Mouse (Mus musculus) urinary bladder, adult 2 months (tissue): ENCODE measurements at regions not wholly inside any gene's neighbourhood (a gene's known extent, or its start where the extent isn't known, plus 50 kb on each side); places are given as distances from the start of the nearest gene placed in this dataset.
"Not testable (repeated sequence)": the region's sequence is repeated elsewhere in the genome, so short reads cannot be mapped to it uniquely, and the experiment has no call there.

ENCODE experiments used
- DNase-seq: peaks from one replicate; pipeline ENCODE4 v3.0.0; 2022; ENCODE audit warnings: low spot score

GRCm38 (mm10) chr8:5523281-5523680 is 418.1 kb upstream of the Slc10a2 start:
- no peak for DNase-seq

GRCm38 (mm10) chr8:5495861-5496260 is 390.7 kb upstream of the Slc10a2 start:
- no peak for DNase-seq

- DNase-seq, result no peak
Measured at GRCm38 (mm10) chr8:5490491-5490890, 385.3 kb upstream of the Slc10a2 start.

- DNase-seq, result no peak
Measured at GRCm38 (mm10) chr8:5482938-5483337, 377.8 kb upstream of the Slc10a2 start.

- no peak for DNase-seq
Measured at GRCm38 (mm10) chr8:5472999-5473398, 367.8 kb upstream of the Slc10a2 start.

GRCm38 (mm10) chr8:5472582-5472981 is 367.4 kb upstream of the Slc10a2 start:
- no peak for DNase-seq

- DNase-seq, result no peak
Measured at GRCm38 (mm10) chr8:5457619-5458018, 352.5 kb upstream of the Slc10a2 start.

- DNase-seq, result no peak
Measured at GRCm38 (mm10) chr8:5453469-5453868, 348.3 kb upstream of the Slc10a2 start.

GRCm38 (mm10) chr8:5442243-5442642 is 337.1 kb upstream of the Slc10a2 start:
- not testable (repeated sequence) for DNase-seq

- not testable (repeated sequence) for DNase-seq
Measured at GRCm38 (mm10) chr8:5440404-5440803, 335.3 kb upstream of the Slc10a2 start.

- no peak for DNase-seq
Measured at GRCm38 (mm10) chr8:5439054-5439453, 333.9 kb upstream of the Slc10a2 start.

GRCm38 (mm10) chr8:5428303-5428971 is 323.3 kb upstream of the Slc10a2 start:
- DNase-seq, result no peak

- not testable (repeated sequence) for DNase-seq
Measured at GRCm38 (mm10) chr8:5416841-5417240, 311.7 kb upstream of the Slc10a2 start.

- DNase-seq, result no peak
Measured at GRCm38 (mm10) chr8:5384851-5385250, 279.7 kb upstream of the Slc10a2 start.

GRCm38 (mm10) chr8:5378001-5378400 is 272.9 kb upstream of the Slc10a2 start:
- no peak for DNase-seq

GRCm38 (mm10) chr8:5339953-5340352 is 234.8 kb upstream of the Slc10a2 start:
- DNase-seq, result no peak

GRCm38 (mm10) chr8:5314594-5314993 is 209.4 kb upstream of the Slc10a2 start:
- no peak for DNase-seq

GRCm38 (mm10) chr8:5299982-5300381 is 194.8 kb upstream of the Slc10a2 start:
- DNase-seq, result no peak

- DNase-seq, result no peak
Measured at GRCm38 (mm10) chr8:5297190-5297589, 192.0 kb upstream of the Slc10a2 start.

- DNase-seq, result no peak
Measured at GRCm38 (mm10) chr8:5285708-5286161, 180.6 kb upstream of the Slc10a2 start.

GRCm38 (mm10) chr8:5283799-5284198 is 178.6 kb upstream of the Slc10a2 start:
- no peak for DNase-seq

GRCm38 (mm10) chr8:5262316-5262715 is 157.2 kb upstream of the Slc10a2 start:
- no peak for DNase-seq

GRCm38 (mm10) chr8:5241871-5242270 is 136.7 kb upstream of the Slc10a2 start:
- DNase-seq, result peak; percentile 43
